Mouse (Mus musculus) kidney, adult 11 months (tissue): ENCODE measurements around the gene Inhbe.

Experiments used
- DNase-seq: peaks from one replicate; pipeline ENCODE4 v3.0.0; 2022

Gene Inhbe

GRCm38 (mm10) chr10:127343029-127343428 is 11.2 kb downstream of the Inhbe start:
- no peak for DNase-seq

DNA sequence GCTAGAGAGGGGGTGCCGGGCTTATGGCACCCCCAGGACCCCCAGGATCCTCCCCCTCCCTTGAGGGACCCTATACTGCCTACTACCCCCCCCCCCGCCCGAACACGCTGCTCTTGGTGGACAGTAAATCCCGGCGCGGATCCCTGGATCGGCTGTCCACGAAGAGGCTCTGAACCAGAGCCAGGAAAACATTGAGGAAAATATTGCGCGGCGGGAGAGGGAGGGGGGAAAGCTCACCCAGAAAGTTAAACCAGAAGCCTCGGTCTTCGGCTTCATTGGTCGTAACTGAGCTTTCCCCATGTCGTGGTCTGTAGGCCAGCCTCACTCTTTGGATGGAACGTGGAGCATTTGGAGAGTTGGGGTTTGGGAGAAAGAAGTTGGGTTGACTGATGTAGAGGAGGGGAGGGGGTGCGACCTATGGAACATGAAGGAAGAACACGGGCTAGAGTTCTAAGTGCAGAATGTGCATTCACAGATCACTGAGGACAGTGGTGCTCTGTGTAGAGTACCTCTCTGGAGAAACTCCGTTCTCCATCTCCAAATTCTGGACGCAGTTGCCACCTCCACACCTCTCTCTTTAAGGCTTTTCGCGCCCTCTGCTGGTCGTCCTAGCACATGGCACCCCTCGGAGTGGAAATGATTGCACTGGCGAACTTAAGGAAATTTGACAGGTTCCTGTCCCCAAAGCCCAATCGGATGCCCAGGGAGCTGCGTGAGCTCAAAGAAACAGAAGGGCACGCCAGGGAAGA is 12.1 kb downstream of the Inhbe start, which contains the start of gene Gli1:
TSS of gene Gli1 (minus strand) at position 84 of the 749 bp plus-strand sequence.
- DNase-seq = peak; percentile 68

DNA sequence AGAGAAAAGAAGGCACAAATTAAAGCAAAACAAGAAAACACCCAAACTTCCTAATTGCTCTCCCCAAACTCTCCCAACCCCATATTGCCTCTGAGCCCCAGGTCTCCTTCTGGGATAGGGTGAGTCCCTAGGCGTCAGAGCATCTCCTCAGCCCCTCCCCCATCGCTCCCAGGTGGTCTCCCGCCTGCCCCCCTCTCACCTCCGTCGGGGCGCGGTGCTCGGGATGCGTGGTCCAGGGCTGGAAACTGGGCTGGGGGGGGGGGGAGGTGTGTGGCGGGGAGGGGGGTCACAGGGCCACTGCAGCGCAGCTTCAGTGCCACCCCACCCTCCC is 12.9 kb downstream of the Inhbe start:
- no peak for DNase-seq

GRCm38 (mm10) chr10:127340577-127341359 is 13.4 kb downstream of the Inhbe start:
- DNase-seq = no peak

DNA sequence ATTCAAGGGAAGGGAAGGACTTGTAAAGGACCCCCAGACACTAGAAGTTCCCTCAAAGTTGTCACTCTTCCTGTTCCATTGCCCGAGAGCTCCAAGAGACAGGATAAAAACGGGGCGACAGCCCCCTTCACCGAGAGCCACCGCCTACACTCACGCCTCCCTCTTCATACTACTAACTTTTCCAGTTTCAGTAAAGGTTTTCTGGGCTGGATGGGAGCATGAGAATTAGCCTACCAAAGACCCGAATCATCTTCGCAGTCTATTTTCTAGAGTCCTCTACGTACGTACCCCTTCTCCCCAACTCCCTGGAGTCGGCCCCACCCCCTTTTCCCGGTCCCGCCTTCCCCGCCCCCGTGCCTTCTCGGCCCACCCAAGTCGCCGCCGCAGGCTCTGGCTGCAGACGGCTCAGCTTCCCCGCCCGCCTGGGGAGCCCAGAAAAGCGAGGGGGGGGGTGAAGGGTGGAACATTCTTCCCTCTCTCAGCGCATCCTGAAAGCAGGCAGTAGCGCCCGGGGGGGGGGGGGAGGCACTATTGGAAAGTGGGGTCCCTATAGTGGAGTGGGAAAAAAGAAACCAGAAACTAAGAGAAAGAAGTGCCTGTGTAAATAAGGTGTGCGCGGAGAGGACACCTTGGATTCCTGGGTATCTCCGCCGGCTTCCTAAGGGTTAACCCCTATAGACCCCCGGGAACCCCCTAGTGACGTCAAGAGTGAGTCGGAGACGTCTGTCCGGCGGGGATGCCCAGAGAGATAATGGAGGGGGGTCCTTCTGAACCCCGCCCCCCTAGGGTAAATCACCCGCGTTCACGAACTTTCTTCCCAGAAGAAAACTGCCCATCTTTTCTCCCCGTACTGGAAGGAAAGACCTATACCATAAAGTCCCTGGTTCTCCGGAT is 14.3 kb downstream of the Inhbe start:
- no peak for DNase-seq

GRCm38 (mm10) chr10:127338930-127339682 is 15.1 kb downstream of the Inhbe start:
- DNase-seq = peak; percentile 83

DNA sequence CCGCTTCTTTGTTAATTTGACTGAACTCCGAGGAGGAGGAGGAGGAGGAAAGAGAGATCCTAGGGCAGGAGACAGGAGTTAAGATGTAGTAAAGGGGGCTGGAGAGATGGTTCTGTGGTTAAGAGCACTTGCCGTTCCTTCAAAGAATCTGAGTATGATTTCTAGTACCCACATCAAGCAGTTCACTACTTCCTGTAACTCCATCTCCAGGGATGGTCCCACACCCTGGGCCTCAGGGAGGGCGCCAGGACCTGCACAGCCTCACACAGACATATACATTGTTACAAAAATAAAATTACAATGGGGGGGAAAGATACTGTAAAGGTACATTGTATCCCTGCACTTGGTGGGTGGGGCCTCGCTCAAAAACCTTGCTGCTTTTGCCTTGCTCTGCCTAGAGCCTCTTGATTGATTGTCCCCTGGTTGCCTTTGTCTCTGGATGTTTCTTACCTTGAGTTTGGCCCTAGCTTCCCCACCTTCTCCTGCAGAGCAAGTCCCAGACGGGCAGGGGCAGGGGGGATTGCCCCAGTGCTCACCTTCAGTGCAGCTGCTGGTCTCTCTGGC is 16.6 kb downstream of the Inhbe start:
- no peak for DNase-seq

- no peak for DNase-seq
Measured at GRCm38 (mm10) chr10:127336952-127337351, 17.3 kb downstream of the Inhbe start.

- no peak for DNase-seq
Measured at GRCm38 (mm10) chr10:127335271-127335670, 18.9 kb downstream of the Inhbe start.

GRCm38 (mm10) chr10:127333152-127333551 is 21.1 kb downstream of the Inhbe start:
- no peak for DNase-seq

DNA sequence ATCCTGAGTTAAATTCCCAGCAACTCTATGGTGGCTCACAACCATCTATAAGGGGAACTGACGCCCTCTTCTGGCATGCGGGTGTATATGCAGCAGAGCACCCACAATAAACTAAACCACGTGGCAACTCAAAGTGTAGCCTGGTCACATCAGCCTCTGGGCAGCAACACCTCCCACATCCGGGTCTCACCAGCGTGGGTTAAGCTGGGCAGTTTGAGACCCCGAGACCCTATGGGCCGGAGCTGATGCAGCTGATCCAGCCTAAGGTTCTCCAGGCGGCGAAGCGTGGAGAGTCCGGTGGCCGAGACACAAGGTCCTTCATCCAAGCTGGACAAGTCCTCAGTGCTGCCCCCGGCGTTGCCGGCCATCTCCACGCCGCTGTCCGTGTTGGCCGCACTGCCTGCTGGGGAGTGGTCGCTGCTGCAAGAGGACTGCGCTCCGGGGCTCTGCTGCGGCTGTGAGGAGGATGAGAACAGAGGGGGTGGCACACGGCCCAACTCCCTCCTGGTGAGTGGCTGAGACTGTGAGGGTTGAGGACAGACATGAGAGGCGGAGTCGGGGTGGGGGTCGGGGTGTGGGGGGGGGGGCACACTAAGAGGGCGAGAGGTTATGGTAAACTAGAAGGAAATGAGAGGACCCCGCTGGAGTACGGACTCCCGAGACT is 21.9 kb downstream of the Inhbe start:
- no peak for DNase-seq

GRCm38 (mm10) chr10:127330212-127330611 is 24.0 kb downstream of the Inhbe start:
- DNase-seq = no peak

- DNase-seq = no peak
Measured at GRCm38 (mm10) chr10:127327461-127328145, 26.6 kb downstream of the Inhbe start.

DNA sequence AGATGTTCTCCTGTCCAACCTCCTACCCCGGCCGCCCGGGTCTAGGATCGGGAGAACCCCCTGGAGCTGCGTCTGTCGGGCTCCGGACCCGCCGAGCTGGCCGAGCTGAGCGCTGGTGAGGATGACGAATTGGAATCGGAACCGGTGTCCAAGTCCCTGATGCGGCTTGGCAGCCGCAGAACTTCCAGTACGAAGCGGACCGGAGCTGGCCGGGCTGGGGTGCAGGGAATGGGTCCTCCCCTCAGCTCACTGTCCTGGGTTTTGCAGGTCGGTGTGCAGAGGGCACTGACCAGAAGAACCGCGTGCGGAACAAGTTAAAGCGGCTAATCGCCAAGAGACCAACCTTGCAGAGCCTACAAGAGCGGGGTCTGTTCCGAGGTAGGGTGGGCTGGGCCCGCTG is 27.4 kb downstream of the Inhbe start:
- DNase-seq = no peak

DNA sequence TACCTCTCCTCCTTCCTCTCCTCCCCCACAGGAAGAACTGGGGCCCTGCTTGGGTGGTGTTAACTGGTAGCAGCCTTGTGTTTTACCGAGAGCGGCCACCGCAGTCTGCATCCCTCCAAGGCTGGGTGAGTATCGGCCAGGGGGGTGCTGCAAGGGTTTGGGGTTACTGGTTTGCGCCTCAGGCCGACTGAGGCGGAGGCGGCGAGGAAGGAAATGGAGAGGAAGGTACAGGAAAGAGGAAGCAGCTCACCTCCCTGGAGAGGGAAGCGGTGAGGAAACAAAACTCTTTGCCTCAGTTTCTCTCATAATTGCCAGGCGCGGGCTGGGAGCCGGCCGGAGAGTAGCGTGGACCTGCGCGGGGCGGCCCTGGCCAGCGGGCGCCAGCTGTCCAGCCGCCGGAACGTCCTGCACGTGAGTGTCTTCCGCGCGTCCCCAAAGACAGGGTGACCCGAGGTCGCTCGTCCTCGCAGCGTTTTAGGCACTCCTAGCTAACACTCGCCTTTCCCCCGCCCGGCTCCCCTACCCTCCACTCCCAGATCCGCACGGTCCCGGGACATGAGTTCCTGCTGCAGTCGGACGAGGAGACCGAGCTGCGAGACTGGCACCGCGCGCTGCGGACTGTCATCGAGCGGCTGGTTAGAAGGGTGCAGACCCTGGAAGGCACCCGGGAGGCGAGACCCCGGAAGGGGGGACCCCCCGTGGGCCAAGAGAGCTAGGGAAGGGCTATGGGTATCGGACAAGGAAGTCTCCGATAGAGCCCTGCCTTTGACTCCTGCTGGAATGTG is 28.0 kb downstream of the Inhbe start:
- no peak for DNase-seq

DNA sequence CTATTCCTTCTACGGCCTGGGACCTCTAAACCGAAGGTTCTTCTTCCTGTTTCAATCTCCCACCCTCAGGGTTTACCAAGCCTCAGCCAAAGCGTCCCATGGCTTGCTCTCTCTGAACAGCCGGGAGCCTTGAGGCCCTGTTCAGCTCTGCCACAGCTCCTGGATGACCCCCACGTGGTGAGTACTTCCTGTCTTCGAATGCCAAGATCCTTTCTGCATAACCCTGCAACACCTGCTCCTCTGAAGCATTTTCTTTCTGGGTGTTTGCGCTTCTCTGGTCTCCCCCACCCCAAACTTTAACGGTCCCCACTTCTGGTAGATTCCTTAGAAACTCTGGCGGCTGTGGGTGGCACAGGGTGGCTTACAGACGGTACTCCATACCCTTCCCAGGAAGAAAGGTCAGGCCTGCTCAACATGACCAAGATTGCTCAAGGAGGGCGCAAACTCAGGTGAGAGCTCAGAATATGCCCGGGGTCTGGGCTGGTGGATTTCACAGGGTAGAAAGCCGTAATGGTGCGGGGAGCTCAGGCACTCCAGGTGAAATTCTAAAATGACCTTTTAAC is 28.7 kb downstream of the Inhbe start:
- DNase-seq = no peak

DNA sequence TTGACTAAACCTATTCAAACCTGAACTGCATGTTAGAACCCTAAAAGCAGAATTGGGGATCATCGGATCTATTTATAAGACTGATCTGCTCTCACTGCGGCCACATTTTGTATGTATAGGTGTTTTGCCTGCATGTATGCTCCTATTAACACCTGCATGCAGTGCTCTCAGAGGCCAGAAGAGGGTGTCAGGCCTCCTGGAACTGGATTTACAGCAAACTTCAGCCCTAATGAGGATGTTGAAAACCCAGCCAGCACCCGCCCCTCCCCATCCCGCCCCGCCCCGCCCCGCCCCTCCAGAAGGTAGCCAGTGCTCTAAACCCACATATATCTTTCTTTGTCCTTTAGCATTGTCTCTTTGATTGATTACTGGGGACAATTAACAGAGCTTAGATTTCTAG is 29.7 kb downstream of the Inhbe start:
- DNase-seq = peak; percentile 53

GRCm38 (mm10) chr10:127323131-127323855 is 30.9 kb downstream of the Inhbe start:
- DNase-seq = no peak

DNA sequence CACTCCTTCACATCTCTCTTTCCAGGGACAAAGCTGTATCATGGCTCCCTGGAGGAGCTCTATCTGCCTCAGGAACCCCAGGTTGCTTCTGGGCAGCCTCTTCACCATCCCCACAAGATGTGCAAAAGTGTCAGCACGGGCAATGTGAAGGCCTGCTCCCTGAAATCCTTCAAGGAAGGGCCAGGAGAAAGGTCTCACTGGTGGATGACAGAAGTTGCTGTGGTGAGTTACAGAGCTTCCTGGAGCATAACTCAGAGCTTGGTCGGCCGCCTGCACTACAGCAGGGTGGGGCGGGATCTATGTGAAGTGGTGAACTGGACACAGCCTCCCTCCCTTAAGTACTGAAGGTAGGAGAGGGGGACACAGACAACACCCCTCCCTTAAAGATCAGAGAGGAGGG is 31.5 kb downstream of the Inhbe start:
- no peak for DNase-seq
